Mouse (Mus musculus) spleen, adult 18-20 months (tissue): ENCODE results near the gene Tusc2.
A peak's percentile ranks its signal among the peaks of the same experiment; 100 is the strongest.

Source experiments
- DNase-seq, 2 experiments: peaks; one replicate each; pipeline ENCODE4 v3.0.0; 2022; ENCODE audit warnings: mixed read lengths in 2 of 2

The Tusc2 gene

GRCm38 (mm10) chr9:107563029-107563581, at the start of gene Tusc2:
Tusc2 (plus strand) TSS chr9:107563255.
- DNase-seq, result peak; percentile 85 to 87

- peak; percentile 45 to 75 for DNase-seq
These were observed 48.6 kb upstream of the Tusc2 start for GRCm38 (mm10) chr9:107514303-107514955.

GRCm38 (mm10) chr9:107520331-107520730, 42.7 kb upstream of the Tusc2 start:
- DNase-seq, result no peak

- no peak for DNase-seq
These were observed 41.9 kb upstream of the Tusc2 start for GRCm38 (mm10) chr9:107521190-107521589.

GRCm38 (mm10) chr9:107521711-107522399, 41.2 kb upstream of the Tusc2 start:
- DNase-seq, result peak in 1 of 2 experiments; percentile 44

GRCm38 (mm10) chr9:107522400-107522711, 40.7 kb upstream of the Tusc2 start:
- DNase-seq, result no peak

GRCm38 (mm10) chr9:107526198-107527026, 36.6 kb upstream of the Tusc2 start:
- DNase-seq, result peak; percentile 62 to 66

GRCm38 (mm10) chr9:107533791-107534407, 29.2 kb upstream of the Tusc2 start, which contains the start of gene Tmem115:
Tmem115 (plus strand) TSS chr9:107533945.
- peak; percentile 80 to 86 for DNase-seq

- DNase-seq, result no peak
These were observed 28.4 kb upstream of the Tusc2 start for GRCm38 (mm10) chr9:107534408-107535202.

- no peak for DNase-seq
These were observed 24.8 kb upstream of the Tusc2 start for GRCm38 (mm10) chr9:107538231-107538630.

- DNase-seq, result no peak
These were observed 24.3 kb upstream of the Tusc2 start for GRCm38 (mm10) chr9:107538711-107539110.

GRCm38 (mm10) chr9:107539940-107540339, 23.1 kb upstream of the Tusc2 start:
- DNase-seq, result no peak

GRCm38 (mm10) chr9:107540420-107540819, 22.6 kb upstream of the Tusc2 start:
- no peak for DNase-seq

- no peak for DNase-seq
These were observed 22.1 kb upstream of the Tusc2 start for GRCm38 (mm10) chr9:107541005-107541404.

- DNase-seq, result peak; percentile 94 to 96
These were observed 21.3 kb upstream of the Tusc2 start, which contains the start of the genes Cyb561d2 and Nprl2 for GRCm38 (mm10) chr9:107541474-107542351. Cyb561d2 (minus strand) TSS chr9:107542193. Nprl2 (plus strand) TSS chr9:107542226.

GRCm38 (mm10) chr9:107542352-107542686, 20.7 kb upstream of the Tusc2 start:
- DNase-seq, result no peak

- no peak for DNase-seq
These were observed 20.3 kb upstream of the Tusc2 start for GRCm38 (mm10) chr9:107542721-107543120.

- DNase-seq, result no peak
These were observed 19.8 kb upstream of the Tusc2 start for GRCm38 (mm10) chr9:107543299-107543698.

- no peak for DNase-seq
These were observed 18.8 kb upstream of the Tusc2 start for GRCm38 (mm10) chr9:107544196-107544700.

- no peak for DNase-seq
These were observed 18.3 kb upstream of the Tusc2 start for GRCm38 (mm10) chr9:107544729-107545128.

GRCm38 (mm10) chr9:107545199-107545598, 17.9 kb upstream of the Tusc2 start:
- no peak for DNase-seq
